Mouse (Mus musculus) hindbrain, embryonic 11.5 days (tissue): ENCODE measurements around the gene Cdc14a. TPM values are rescaled to one million over a fixed set of nuclear protein-coding genes. Genes with fewer than 3 reads are reported as not detected.

Experiments used
- ATAC-seq: fragments of 200-750 bp; cut with Nextera tagmentation; 2 replicates; pipeline ENCODE4 v1.8.0; 2017; ENCODE audit warnings: mild to moderate bottlenecking, moderate TSS enrichment, moderate library complexity; ENCODE audit not compliant: low FRiP score
- DNase-seq: peaks from one replicate; pipeline ENCODE4 v3.0.0-alpha.2; 2015; ENCODE audit warnings: low spot score
- H3K27ac ChIP-seq: fragments of 300-500 bp; sonication (generic); 2 replicates; pipeline ENCODE4 v1.5.1; 2014; ENCODE audit warnings: mild to moderate bottlenecking, low read depth, low read length
- H3K27me3 ChIP-seq: fragments of 300-500 bp; sonication (generic); 2 replicates; pipeline ENCODE4 v1.6.1; 2014; ENCODE audit warnings: mild to moderate bottlenecking, low read length, moderate library complexity, mixed read lengths; ENCODE audit not compliant: control insufficient read depth, insufficient read depth
- H3K36me3 ChIP-seq: fragments of 300-500 bp; sonication (generic); 2 replicates; pipeline ENCODE4 v1.6.1; 2014; ENCODE audit warnings: mild to moderate bottlenecking, low read length, moderate library complexity, mixed read lengths; ENCODE audit not compliant: control insufficient read depth, insufficient read depth
- H3K4me1 ChIP-seq: fragments of 300-500 bp; sonication (generic); replicated peaks from 2 replicates; pipeline ENCODE4 v1.6.1; 2014; ENCODE audit warnings: low read length, mixed read lengths; ENCODE audit not compliant: control insufficient read depth, insufficient read depth
- H3K4me2 ChIP-seq: fragments of 300-500 bp; sonication (generic); replicated peaks from 2 replicates; pipeline ENCODE4 v1.6.1; 2014; ENCODE audit warnings: mild to moderate bottlenecking, low read depth, low read length
- H3K4me3 ChIP-seq: fragments of 300-500 bp; sonication (generic); 2 replicates; pipeline ENCODE4 v1.5.1; 2014; ENCODE audit warnings: low read depth, low read length
- H3K9ac ChIP-seq: fragments of 300-500 bp; sonication (generic); 2 replicates; pipeline ENCODE4 v1.6.1; 2014; ENCODE audit warnings: low read depth, low read length
- H3K9me3 ChIP-seq: fragments of 300-500 bp; sonication (generic); 2 replicates; pipeline ENCODE4 v1.6.1; 2016; ENCODE audit warnings: low read length; ENCODE audit not compliant: control insufficient read depth
- WGBS: fragments of 180-500 bp; shearing (Covaris S2); extraction: QIAGEN DNeasy Blood & Tissue Kit; methylation state at CpG from one replicate; pipeline ENCODE4 v1.1.7; 2014; 5-methylcytosine and 5-hydroxymethylcytosine counted together
- polyA plus RNA-seq: library from polyadenylated mRNA; unstranded; fragments of >200 nt; fragmentation: Nextera tagmentation; extraction: Ambion mirVana; gene quantifications from 2 replicates; pipeline ENCODE4 v1.2.1, GENCODE M21; 2014

Gene Cdc14a
- polyA plus RNA-seq, 1 experiment from 2014 or later = 14.1 TPM

DNA sequence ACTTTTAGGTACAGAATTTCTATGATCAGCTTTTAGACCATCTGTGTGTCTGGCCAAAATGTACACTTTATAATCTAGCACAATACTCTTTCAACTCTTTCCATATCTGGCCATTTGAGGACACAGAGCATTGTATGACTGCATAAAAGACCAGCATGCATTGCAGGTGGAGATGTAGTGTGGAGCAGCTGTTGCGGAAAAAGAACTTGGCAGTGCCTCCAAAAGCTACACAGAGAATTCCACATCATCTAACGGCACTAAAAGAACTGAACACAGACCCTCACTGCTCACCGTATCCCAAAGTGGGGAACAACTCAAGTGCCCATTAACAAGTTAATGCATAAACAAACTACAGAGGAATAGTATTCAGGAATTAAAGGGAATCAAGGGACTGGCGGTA, 112.0 kb downstream of the Cdc14a start:
- H3K36me3 ChIP-seq = no peaks in the 10 kb centered on the region
- no peaks in the 10 kb centered on the region for H3K9me3 ChIP-seq
- H3K4me1 ChIP-seq = no peaks in the 10 kb centered on the region
- H3K9ac ChIP-seq = no peak overlapping the region
- no peaks in the 10 kb centered on the region for H3K27me3 ChIP-seq
- no peak overlapping the region for H3K27ac ChIP-seq
- 96% methylated on average over 4 of the region's 4 CpGs for WGBS
- H3K4me3 ChIP-seq = no peak overlapping the region
- ATAC-seq = no peak
- no peak for DNase-seq
- H3K4me2 ChIP-seq = no peak overlapping the region

DNA sequence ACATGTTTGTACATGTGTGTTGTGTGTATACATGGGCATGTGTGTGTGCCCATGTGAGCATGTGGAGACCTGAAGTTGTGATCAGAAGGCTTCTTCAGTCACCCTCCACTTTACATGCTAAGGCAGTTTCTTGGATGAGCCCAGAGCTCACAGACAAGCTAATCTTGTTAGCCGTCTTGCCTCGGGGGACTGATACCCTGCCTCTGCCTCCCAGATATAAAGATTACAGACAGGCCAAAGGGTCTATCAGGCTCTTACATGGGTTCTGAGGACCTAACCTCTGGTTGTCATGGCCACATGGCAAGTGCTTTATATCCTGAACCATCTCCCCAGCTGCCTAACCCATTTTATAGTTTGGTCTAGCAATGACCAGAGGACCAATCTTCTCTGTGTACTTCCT, 112.7 kb downstream of the Cdc14a start:
- DNase-seq (no peak), ATAC-seq (no peak)
- H3K4me3 ChIP-seq = no peak overlapping the region
- H3K27ac ChIP-seq = no peak overlapping the region
- 94% methylated on average over 2 of the region's 2 CpGs for WGBS
- H3K9me3 ChIP-seq = no peaks in the 10 kb centered on the region
- H3K4me2 ChIP-seq = no peak overlapping the region
- H3K36me3 ChIP-seq = no peaks in the 10 kb centered on the region
- H3K27me3 ChIP-seq = no peaks in the 10 kb centered on the region
- H3K4me1 ChIP-seq = no peaks in the 10 kb centered on the region
- H3K9ac ChIP-seq = no peak overlapping the region

DNA sequence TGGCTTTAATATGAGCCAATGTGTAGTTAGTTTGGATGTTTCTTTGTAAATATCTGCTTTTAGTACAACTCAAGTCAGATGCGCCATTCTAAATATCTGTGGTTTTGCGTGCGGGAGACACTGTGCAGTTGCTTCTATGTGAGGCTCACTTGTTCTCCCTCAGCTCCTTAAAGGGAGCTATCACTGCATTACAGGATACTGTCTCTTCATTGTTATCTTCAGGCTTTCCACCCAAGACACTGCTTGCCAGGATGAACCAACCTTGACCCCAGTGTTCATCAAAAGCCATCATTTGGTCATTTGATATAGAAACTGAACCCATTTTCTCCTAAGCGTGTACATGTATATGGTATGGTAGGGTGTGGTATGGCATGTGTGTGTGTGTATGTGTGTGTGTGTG, 113.2 kb downstream of the Cdc14a start:
- WGBS = 97% methylated on average over 4 of the region's 4 CpGs
- Histone ChIP-seq H3K27ac (no peak overlapping the region), H3K4me2 (no peak overlapping the region), H3K27me3 (no peaks in the 10 kb centered on the region), H3K4me1 (no peaks in the 10 kb centered on the region), H3K36me3 (no peaks in the 10 kb centered on the region), H3K4me3 (no peak overlapping the region), H3K9ac (no peak overlapping the region), H3K9me3 (no peaks in the 10 kb centered on the region)
- ATAC-seq (no peak), DNase-seq (no peak)

DNA sequence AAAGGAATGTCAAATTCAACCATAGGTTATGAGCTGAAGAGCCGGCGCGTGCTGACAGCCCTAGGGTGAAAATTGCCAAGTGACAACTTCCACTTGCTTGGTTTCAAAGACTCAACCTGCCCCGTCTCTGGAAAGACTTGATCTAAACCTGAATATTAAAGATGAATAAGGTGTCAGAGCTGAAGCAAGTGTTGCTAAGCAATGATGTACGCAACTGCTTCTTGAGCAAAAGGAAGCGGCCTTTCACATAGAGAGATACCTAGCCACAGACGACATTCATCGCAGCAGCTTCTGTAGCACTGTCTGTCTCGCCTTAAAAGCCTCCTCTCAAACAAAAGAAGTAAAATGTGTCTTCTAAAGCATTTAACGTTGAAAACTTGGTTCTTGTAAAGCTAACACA, 113.8 kb downstream of the Cdc14a start:
- WGBS = 92% methylated on average over 10 of the region's 10 CpGs
- ATAC-seq (no peak), DNase-seq (no peak)
- Histone ChIP-seq H3K27me3 (no peaks in the 10 kb centered on the region), H3K36me3 (no peaks in the 10 kb centered on the region), H3K9me3 (no peaks in the 10 kb centered on the region), H3K4me2 (no peak overlapping the region), H3K9ac (no peak overlapping the region), H3K27ac (no peak overlapping the region), H3K4me1 (no peaks in the 10 kb centered on the region), H3K4me3 (no peak overlapping the region)

DNA sequence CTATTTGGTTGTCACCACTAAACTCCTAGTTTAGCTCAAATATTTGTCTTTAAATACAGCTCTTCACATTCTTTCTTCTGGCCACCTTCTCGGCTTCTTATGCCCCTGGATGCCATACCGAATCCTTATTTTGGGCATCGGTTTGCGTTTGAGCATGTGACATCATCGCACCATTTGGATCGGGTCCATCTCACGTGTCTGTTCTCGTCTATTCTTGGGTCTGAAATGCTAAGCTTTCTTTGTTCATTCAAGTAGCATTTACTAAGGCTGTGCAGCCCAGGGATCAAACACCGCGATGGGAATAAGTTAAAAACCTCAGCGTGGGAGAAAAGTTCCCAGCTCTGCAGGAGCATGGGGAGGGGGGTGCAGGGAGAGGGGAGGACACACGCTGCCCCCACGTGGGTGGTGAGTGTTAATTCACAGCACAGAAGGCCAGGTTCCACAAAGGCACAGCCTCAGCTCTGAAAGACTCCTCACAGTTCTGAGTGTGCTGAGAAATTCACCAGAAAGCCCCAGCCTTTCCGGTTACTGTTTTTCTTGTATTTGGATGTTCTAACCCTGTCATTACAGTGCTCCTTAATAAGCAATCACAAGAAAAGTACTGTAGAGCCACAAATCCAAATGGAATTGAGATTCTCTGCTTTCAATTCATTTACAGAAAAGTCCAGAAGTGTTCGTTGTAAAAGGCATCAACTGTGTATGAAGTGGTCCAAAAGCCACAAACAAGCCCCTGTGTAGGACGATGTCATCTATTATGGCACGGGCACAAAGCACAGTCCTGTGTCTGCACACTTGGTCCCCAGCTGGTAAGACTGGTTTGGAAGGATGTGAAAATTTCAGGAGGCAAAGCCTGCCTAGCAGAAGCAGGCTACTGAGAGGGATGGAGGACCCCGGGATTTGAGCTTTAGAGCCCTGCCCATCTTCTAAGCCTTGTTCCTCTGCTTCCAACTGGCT, 118.8 kb downstream of the Cdc14a start:
- no peak overlapping the region for H3K27ac ChIP-seq
- H3K36me3 ChIP-seq = no peaks in the 10 kb centered on the region
- DNase-seq = no peak
- H3K4me3 ChIP-seq = no peak overlapping the region
- no peak overlapping the region for H3K4me2 ChIP-seq
- H3K27me3 ChIP-seq = no peaks in the 10 kb centered on the region
- H3K9me3 ChIP-seq = no peaks in the 10 kb centered on the region
- H3K4me1 ChIP-seq = no peaks in the 10 kb centered on the region
- H3K9ac ChIP-seq = no peak overlapping the region
- 83% methylated on average over 18 of the region's 18 CpGs for WGBS
- ATAC-seq = no peak

DNA sequence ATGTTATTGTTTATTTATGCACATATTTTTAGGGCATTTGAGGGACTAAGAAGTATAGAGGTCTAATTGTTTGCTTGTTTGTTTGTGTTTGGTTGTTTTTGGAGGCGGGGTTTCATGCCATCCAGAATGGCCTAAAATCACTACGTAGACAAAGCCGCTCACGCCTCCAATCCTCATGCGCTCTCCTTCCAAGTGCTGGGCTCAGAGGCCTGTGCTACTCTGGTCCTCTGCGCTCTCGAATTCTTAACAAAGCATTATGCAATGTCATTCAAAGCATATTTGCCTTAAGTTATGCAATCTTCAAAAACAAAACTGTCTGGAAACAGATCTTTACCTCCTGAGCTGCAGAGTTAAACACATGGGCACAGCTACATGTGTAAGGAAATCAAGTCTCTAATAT, 121.3 kb downstream of the Cdc14a start:
- no peak overlapping the region for H3K27ac ChIP-seq
- no peaks in the 10 kb centered on the region for H3K36me3 ChIP-seq

DNA sequence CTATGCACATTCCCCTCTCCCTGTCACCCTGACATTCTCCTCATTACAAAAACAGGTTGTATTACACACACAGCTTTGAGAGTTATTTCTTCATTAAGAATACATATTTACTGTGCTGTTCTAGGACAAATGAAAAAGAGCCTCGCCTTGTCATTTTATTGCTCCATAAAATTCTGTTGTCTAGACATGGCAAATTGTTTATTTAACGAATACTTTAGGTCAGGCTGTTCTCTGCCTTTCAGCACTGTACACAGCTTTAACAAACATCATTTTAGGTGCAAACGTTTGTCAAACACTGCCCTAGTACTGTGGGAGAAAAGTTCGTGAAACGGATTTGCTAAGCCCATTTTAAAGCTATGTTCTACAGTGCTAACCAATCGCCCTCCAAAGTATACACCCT, 122.1 kb downstream of the Cdc14a start:
- Histone ChIP-seq H3K4me1 (no peaks in the 10 kb centered on the region), H3K36me3 (no peaks in the 10 kb centered on the region), H3K9ac (no peak overlapping the region), H3K27ac (no peak overlapping the region), H3K27me3 (no peaks in the 10 kb centered on the region), H3K4me3 (no peak overlapping the region), H3K9me3 (no peaks in the 10 kb centered on the region), H3K4me2 (no peak overlapping the region)
- 90% methylated on average over 6 of the region's 6 CpGs for WGBS
- no peak for ATAC-seq
- DNase-seq = no peak

More for the DNA sequence above, 121.3 kb downstream of the Cdc14a start:
- Histone ChIP-seq H3K27me3 (no peaks in the 10 kb centered on the region), H3K4me3 (no peak overlapping the region), H3K4me1 (no peaks in the 10 kb centered on the region), H3K9me3 (no peaks in the 10 kb centered on the region), H3K4me2 (no peak overlapping the region), H3K9ac (no peak overlapping the region)
- 96% methylated on average over 7 of the region's 7 CpGs for WGBS
- no peak for ATAC-seq
- no peak for DNase-seq

DNA sequence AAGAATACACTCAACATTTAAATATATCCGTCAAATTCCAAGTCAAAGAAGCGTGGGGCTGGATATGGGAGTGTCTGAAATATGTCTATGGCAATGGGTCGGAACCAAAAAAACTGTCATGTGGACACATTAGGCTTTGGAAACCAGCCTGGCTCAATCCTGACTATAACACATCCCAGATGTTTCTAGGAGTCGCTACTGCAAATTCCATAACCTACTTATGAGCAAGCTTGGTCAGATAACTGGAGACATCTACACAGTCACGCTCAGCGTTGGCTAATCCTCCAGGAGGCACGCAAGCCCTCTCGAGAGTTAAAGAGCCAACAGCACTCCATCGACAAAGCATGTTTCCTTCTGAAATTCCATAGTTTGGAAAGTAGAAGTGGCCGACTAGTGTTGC, 125.1 kb downstream of the Cdc14a start:
- Histone ChIP-seq H3K27ac (no peak overlapping the region), H3K9ac (no peak overlapping the region), H3K27me3 (no peaks in the 10 kb centered on the region), H3K9me3 (no peaks in the 10 kb centered on the region), H3K4me2 (no peak overlapping the region), H3K36me3 (0 out of 2 replicates have a peak, but pooled peaks cover 3% of the 10 kb centered on the region), H3K4me1 (no peaks in the 10 kb centered on the region), H3K4me3 (no peak overlapping the region)
- no peak for ATAC-seq
- 89% methylated on average over 10 of the region's 10 CpGs for WGBS
- no peak for DNase-seq

DNA sequence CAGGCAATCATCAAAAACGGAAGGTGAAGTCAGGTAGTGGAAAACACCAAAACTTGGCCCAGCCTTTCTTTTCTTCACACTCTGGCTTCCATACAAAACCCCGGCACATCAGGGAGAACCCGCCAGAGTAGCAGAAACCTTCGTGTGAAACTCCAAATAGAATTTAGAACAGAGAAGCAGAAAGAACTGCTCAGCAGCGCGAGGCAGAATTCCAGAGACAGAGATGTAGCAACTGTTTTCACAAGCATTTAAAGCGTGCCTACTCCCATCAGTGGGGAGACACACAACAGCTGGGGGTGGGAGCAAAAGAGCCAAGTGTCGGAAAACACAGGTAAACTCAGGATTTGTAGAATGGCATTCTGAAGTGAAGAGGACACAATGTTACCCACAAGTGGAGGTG, 125.8 kb downstream of the Cdc14a start:
- no peaks in the 10 kb centered on the region for H3K27me3 ChIP-seq
- no peak overlapping the region for H3K9ac ChIP-seq
- no peaks in the 10 kb centered on the region for H3K9me3 ChIP-seq
- DNase-seq = no peak
- no peaks in the 10 kb centered on the region for H3K4me1 ChIP-seq
- H3K4me3 ChIP-seq = no peak overlapping the region
- no peak overlapping the region for H3K4me2 ChIP-seq
- ATAC-seq = no peak
- WGBS = 91% methylated on average over 8 of the region's 8 CpGs
- H3K27ac ChIP-seq = no peak overlapping the region
- 0 out of 2 replicates have a peak, but pooled peaks cover 3% of the 10 kb centered on the region for H3K36me3 ChIP-seq
